Mouse (Mus musculus) fat pad, adult 2 months (tissue): ENCODE data around the gene Osbpl8.

Experiments
- DNase-seq: peaks from one replicate; pipeline ENCODE4 v3.0.0-alpha.2; 2011; ENCODE audit warnings: low read depth, low spot score; ENCODE audit errors: extremely low read depth

Gene Osbpl8

GRCm38 (mm10) chr10:111233476-111234130 lies 69.1 kb downstream of the Osbpl8 start:
- no peak for DNase-seq

GRCm38 (mm10) chr10:111234450-111235288 lies 70.1 kb downstream of the Osbpl8 start:
- DNase-seq: no peak

GRCm38 (mm10) chr10:111235289-111235570 lies 70.7 kb downstream of the Osbpl8 start:
- DNase-seq: no peak

GRCm38 (mm10) chr10:111237434-111237833 lies 72.9 kb downstream of the Osbpl8 start:
- no peak for DNase-seq

GRCm38 (mm10) chr10:111242677-111243076 lies 78.1 kb downstream of the Osbpl8 start:
- DNase-seq: no peak

- DNase-seq: no peak
Measured at GRCm38 (mm10) chr10:111247609-111248008, 83.1 kb downstream of the Osbpl8 start.

GRCm38 (mm10) chr10:111248177-111248576 lies 83.6 kb downstream of the Osbpl8 start:
- DNase-seq: no peak

- no peak for DNase-seq
Measured at GRCm38 (mm10) chr10:111250192-111250591, 85.6 kb downstream of the Osbpl8 start.

- DNase-seq: no peak
Measured at GRCm38 (mm10) chr10:111251666-111252065, 87.1 kb downstream of the Osbpl8 start.

GRCm38 (mm10) chr10:111255228-111255627 lies 90.7 kb downstream of the Osbpl8 start:
- DNase-seq: no peak

- DNase-seq: no peak
Measured at GRCm38 (mm10) chr10:111256156-111256555, 91.6 kb downstream of the Osbpl8 start.

- no peak for DNase-seq
Measured at GRCm38 (mm10) chr10:111257358-111257757, 92.8 kb downstream of the Osbpl8 start.

- no peak for DNase-seq
Measured at GRCm38 (mm10) chr10:111258256-111258655, 93.7 kb downstream of the Osbpl8 start.

- DNase-seq: no peak
Measured at GRCm38 (mm10) chr10:111271687-111272086, 107.1 kb downstream of the Osbpl8 start.

GRCm38 (mm10) chr10:111272905-111273304 lies 108.4 kb downstream of the Osbpl8 start:
- no peak for DNase-seq

GRCm38 (mm10) chr10:111273463-111274088 lies 109.0 kb downstream of the Osbpl8 start:
- DNase-seq: no peak

GRCm38 (mm10) chr10:111275822-111276221 lies 111.3 kb downstream of the Osbpl8 start:
- no peak for DNase-seq

- DNase-seq: no peak
Measured at GRCm38 (mm10) chr10:111297631-111298030, 133.1 kb downstream of the Osbpl8 start.

- peak; percentile 37 for DNase-seq
Measured at GRCm38 (mm10) chr10:111298140-111299098, 133.9 kb downstream of the Osbpl8 start, which contains the start of gene Bbs10. Bbs10 (plus strand) TSS chr10:111298679.

GRCm38 (mm10) chr10:111299591-111299990 lies 135.0 kb downstream of the Osbpl8 start:
- no peak for DNase-seq

- DNase-seq: no peak
Measured at GRCm38 (mm10) chr10:111301041-111301440, 136.5 kb downstream of the Osbpl8 start.
